Mouse (Mus musculus): ENCODE measurements around the gene Kcnk12. TPM values are rescaled to one million over a fixed set of nuclear protein-coding genes. Genes with fewer than 3 reads are reported as not detected.

Kcnk12 gene
- total and polyA plus RNA-seq, 3 experiments: not detected

GRCm38 (mm10) chr17:87785721-87786120 lies 12.1 kb downstream of the Kcnk12 start:
- no peak overlapping the region for H3K4me2 ChIP-seq (ENCODE audit: insufficient read depth, low read depth, poor library complexity, severe bottlenecking)
- no peaks in the 10 kb centered on the region for H3K79me2 ChIP-seq (replicated peaks; ENCODE audit: control insufficient read depth, extremely low read depth, insufficient read depth, poor library complexity, severe bottlenecking)
- peaks cover 0 to 6% of the 10 kb centered on the region in 2 experiments; a peak in 1 of 4 replicates for H3K4me1 ChIP-seq (ENCODE audit: control insufficient read depth in 1 of 2, insufficient read depth in 2 of 2)
- TF ChIP-seq CHD2 (IDR thresholded peaks at IDR 0.05; ENCODE audit: low read length) (no peak), SMC3 (IDR thresholded peaks at IDR 0.05; ENCODE audit: low read depth, low read length) (no peak), MAFK (IDR thresholded peaks at IDR 0.05; ENCODE audit: insufficient replicate concordance, low read length) (no peak), GABPA (IDR thresholded peaks at IDR 0.05; ENCODE audit: insufficient replicate concordance, low read depth, low read length) (no peak), NELFE (IDR thresholded peaks at IDR 0.05; ENCODE audit: low read depth, low read length) (no peak), JUN (IDR thresholded peaks at IDR 0.05; ENCODE audit: insufficient read depth, low read depth, low read length) (no peak), JUND (conservative IDR thresholded peaks at IDR 0.05; ENCODE audit: low read depth, low read length) (no peak), POLR2AphosphoS2 (IDR thresholded peaks at IDR 0.05; ENCODE audit: low read depth, low read length) (no peak), ELF1 (IDR thresholded peaks at IDR 0.05; ENCODE audit: low read depth, low read length) (no peak), POLR2A (IDR thresholded peaks at IDR 0.05; ENCODE audit: low read depth, low read length) (no peak)
- in situ Hi-C loops (cut with MboI; ENCODE audit: low pct_ligation_motif_present, low pct_unique_long_range_greater_than_20kb, low sequenced_read_pairs): no loop called here
- H3K4me3 ChIP-seq (replicated peaks in 1 of 3; ENCODE audit: low read depth in 2 of 3, low read length in 2 of 3, poor library complexity in 1 of 3): no peak overlapping the region
- peaks cover 5% of the 10 kb centered on the region for H3K9me3 ChIP-seq (replicated peaks; ENCODE audit: low read length)
- no peak overlapping the region for H3K27ac ChIP-seq (ENCODE audit: insufficient read depth, low read depth)
- H3K9ac ChIP-seq (ENCODE audit: insufficient read depth, low read depth): no peak overlapping the region
- DNase-seq (ENCODE audit: extremely low read depth): no peak
- no peaks in the 10 kb centered on the region for H3K36me3 ChIP-seq (replicated peaks in 1 of 2; ENCODE audit: control insufficient read depth in 1 of 2, insufficient read depth in 1 of 2, low read length in 1 of 2)
- no peaks in the 10 kb centered on the region for H3K27me3 ChIP-seq (replicated peaks)
- dilution Hi-C loops (cut with MboI; ENCODE audit: extremely low pct_ligation_motif_present, extremely low pct_unique_long_range_greater_than_20kb, low sequenced_read_pairs): no loop called here

DNA sequence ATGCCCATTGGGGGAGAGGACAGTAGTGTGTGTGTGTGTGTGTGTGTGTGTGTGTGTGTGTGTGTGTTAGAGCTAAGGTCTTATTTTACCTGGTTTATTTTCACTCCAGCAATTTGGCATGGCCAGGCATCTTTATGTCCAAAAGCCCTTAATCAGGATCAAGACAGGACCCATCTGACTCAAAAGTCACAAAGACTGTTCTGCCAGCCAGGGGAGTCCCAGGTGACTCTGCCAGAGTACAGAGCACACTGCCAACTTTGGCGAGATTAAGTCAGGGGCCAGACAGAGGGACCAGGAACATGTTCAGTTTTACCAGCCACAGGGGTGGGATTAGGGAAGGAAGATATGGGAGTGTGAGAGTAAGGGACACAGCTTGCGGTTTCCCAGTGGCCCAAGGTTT lies 12.9 kb downstream of the Kcnk12 start:
- Histone ChIP-seq H3K79me2 (replicated peaks; ENCODE audit: control insufficient read depth, extremely low read depth, insufficient read depth, poor library complexity, severe bottlenecking) (no peaks in the 10 kb centered on the region), H3K4me1 (ENCODE audit: control insufficient read depth in 1 of 2, insufficient read depth in 2 of 2) (peaks cover 0 to 6% of the 10 kb centered on the region in 2 experiments; a peak in 1 of 4 replicates), H3K36me3 (replicated peaks in 1 of 2; ENCODE audit: control insufficient read depth in 1 of 2, insufficient read depth in 1 of 2, low read length in 1 of 2) (no peaks in the 10 kb centered on the region), H3K27ac (ENCODE audit: insufficient read depth, low read depth) (no peak overlapping the region), H3K4me3 (replicated peaks in 1 of 3; ENCODE audit: low read depth in 2 of 3, low read length in 2 of 3, poor library complexity in 1 of 3) (no peak overlapping the region), H3K9ac (ENCODE audit: insufficient read depth, low read depth) (no peak overlapping the region), H3K27me3 (replicated peaks) (no peaks in the 10 kb centered on the region), H3K9me3 (replicated peaks; ENCODE audit: low read length) (peaks cover 5% of the 10 kb centered on the region), H3K4me2 (ENCODE audit: insufficient read depth, low read depth, poor library complexity, severe bottlenecking) (no peak overlapping the region)
- TF ChIP-seq MAZ (IDR thresholded peaks at IDR 0.05; ENCODE audit: low read depth, low read length): no peak
- no peak for TF ChIP-seq RCOR1 (conservative IDR thresholded peaks at IDR 0.05; ENCODE audit: low read depth, low read length)
- TF ChIP-seq JUN (IDR thresholded peaks at IDR 0.05; ENCODE audit: insufficient read depth, low read depth, low read length): no peak
- TF ChIP-seq NELFE (IDR thresholded peaks at IDR 0.05; ENCODE audit: low read depth, low read length): no peak
- no peak for TF ChIP-seq NRF1 (IDR thresholded peaks at IDR 0.05; ENCODE audit: low read depth, low read length)
- no peak for TF ChIP-seq PAX5 (IDR thresholded peaks at IDR 0.05; ENCODE audit: low read length)
- TF ChIP-seq MAFK (IDR thresholded peaks at IDR 0.05; ENCODE audit: insufficient replicate concordance, low read length): no peak
- TF ChIP-seq MXI1 (IDR thresholded peaks at IDR 0.05; ENCODE audit: low read depth, low read length): no peak
- no peak for TF ChIP-seq UBTF (IDR thresholded peaks at IDR 0.05; ENCODE audit: low read depth, low read length)
- no peak for TF ChIP-seq ZMIZ1 (IDR thresholded peaks at IDR 0.05; ENCODE audit: low read depth, low read length)
- TF ChIP-seq ZC3H11A (IDR thresholded peaks at IDR 0.05; ENCODE audit: low read depth, low read length): no peak
- TF ChIP-seq MYC (IDR thresholded peaks at IDR 0.05; ENCODE audit: low read depth, low read length): no peak
- no peak for TF ChIP-seq USF1 (IDR thresholded peaks at IDR 0.05; ENCODE audit: low read depth, low read length)
- no peak for TF ChIP-seq JUND (conservative IDR thresholded peaks at IDR 0.05; ENCODE audit: low read depth, low read length)
- in situ Hi-C loops (cut with MboI; ENCODE audit: low pct_ligation_motif_present, low pct_unique_long_range_greater_than_20kb, low sequenced_read_pairs) (no loop called here), dilution Hi-C loops (cut with MboI; ENCODE audit: extremely low pct_ligation_motif_present, extremely low pct_unique_long_range_greater_than_20kb, low sequenced_read_pairs) (no loop called here)
- no peak for DNase-seq (ENCODE audit: extremely low read depth)
